Mouse (Mus musculus): Measurements from ENCODE around the gene D430041D05Rik.

DNA sequence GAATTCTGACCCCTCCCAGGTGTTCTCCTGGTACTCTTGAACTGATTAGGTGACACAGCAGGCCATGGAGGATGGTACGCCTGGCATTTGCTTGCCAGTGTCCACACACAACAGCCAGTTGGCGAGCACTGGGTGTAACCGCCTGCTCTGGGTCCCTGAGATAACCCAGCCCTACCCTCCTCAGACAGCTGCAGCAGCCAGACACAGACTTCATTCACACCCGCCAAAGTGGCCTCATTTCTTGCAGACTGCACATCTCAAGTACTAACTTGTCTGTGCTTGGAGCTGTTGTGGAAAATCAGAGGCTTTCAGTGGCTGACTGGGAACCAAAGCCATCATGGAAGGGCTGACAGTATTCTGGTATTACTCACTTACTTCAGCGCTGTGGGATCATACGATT, 280.6 kb downstream of the D430041D05Rik start:
- no peak for TF ChIP-seq FLI1 (IDR thresholded peaks at IDR 0.05; ENCODE audit: low read length)
- no peak for TF ChIP-seq GATA1 (IDR thresholded peaks at IDR 0.05; ENCODE audit: borderline replicate concordance, low read length)
